8 mouse cellular contexts compared by ENCODE assay signal in the genomic region with DNA sequence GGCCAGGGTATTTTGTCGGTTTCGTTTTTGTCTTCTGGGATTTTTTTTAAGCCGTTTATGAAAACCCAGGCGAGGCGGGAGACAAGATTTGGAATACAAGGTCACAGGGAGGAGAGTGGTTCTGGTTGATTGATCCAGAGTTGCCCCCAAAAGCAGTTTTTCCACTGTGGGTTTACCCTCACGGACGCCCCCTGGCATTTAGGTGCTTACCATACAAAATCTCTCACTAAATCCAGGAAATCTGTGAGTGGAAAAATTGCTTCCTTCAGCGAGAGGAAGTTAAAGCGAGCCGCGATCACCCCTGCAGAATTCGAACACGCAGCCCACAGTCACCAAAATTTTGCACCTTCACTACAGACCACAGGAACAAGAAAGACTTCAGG. TPM values are rescaled to one million over a fixed set of nuclear protein-coding genes. Genes with fewer than 3 reads are reported as not detected.
A peak's percentile ranks its signal among the peaks of the same experiment; 100 is the strongest.
DNase-seq lines count a peak whose midpoint lies in the region; ATAC-seq and TF ChIP-seq lines count a peak whose summit lies in the region.

No protein-coding gene starts in this region.

- TF ChIP-seq EP300 in stomach, postnatal 0 days (optimal IDR thresholded peaks at IDR 0.05), result no peak

- H3K27ac ChIP-seq in liver, embryonic 11.5 days (ENCODE audit: low read depth, low read length), result peak overlapping the region; percentile 79; the same call in 1 of the 2 replicates
- peak overlapping the region; percentile 97 for H3K27ac ChIP-seq in stomach, postnatal 0 days (replicated peaks)

- H3K4me2 ChIP-seq in liver, embryonic 11.5 days, result peak overlapping the region; percentile 94
- H3K4me2 ChIP-seq in stomach, postnatal 0 days (replicated peaks; ENCODE audit: low read depth), result peak overlapping the region; percentile 88

- no peaks in the 10 kb centered on the region for H3K9me3 ChIP-seq in erythroblast, embryonic 14.5 days (ENCODE audit: control insufficient read depth, low read length)
- H3K9me3 ChIP-seq in liver, embryonic 11.5 days (ENCODE audit: control insufficient read depth, low read length), result no peaks in the 10 kb centered on the region
- H3K9me3 ChIP-seq in stomach, postnatal 0 days (ENCODE audit: control insufficient read depth, low read length), result no peaks in the 10 kb centered on the region

- peak; percentile 17 to 32 for DNase-seq in spleen, postnatal 36 days (ENCODE audit: low spot score in 2 of 2)
- DNase-seq in spleen, adult 12 weeks (ENCODE audit: low spot score), result no peak
- no peak for DNase-seq in liver, embryonic 11.5 days (ENCODE audit: low spot score)
- DNase-seq in stomach, postnatal 0 days (ENCODE audit: low spot score), result no peak
- DNase-seq in adrenal gland, postnatal 10 days, result no peak
- DNase-seq in frontal cortex, postnatal 25 days (ENCODE audit: low spot score in 2 of 2), result no peak

- peaks cover 2% of the 10 kb centered on the region; the same call in 1 of the 2 replicates for H3K36me3 ChIP-seq in erythroblast, embryonic 14.5 days (ENCODE audit: control insufficient read depth)
- H3K36me3 ChIP-seq in liver, embryonic 11.5 days (ENCODE audit: control insufficient read depth, insufficient read depth, low read length), result no peaks in the 10 kb centered on the region
- no peaks in the 10 kb centered on the region for H3K36me3 ChIP-seq in stomach, postnatal 0 days (ENCODE audit: control insufficient read depth, insufficient read depth, low read length)

- peak overlapping the region; percentile 92 for H3K9ac ChIP-seq in liver, embryonic 11.5 days (ENCODE audit: low read depth, low read length)
- H3K9ac ChIP-seq in stomach, postnatal 0 days (ENCODE audit: low read length), result peak overlapping the region; percentile 93

- H3K4me3 ChIP-seq in erythroblast, embryonic 14.5 days (replicated peaks), result peak overlapping the region; percentile 91
- H3K4me3 ChIP-seq in liver, embryonic 11.5 days (ENCODE audit: low read depth, low read length), result peak overlapping the region; percentile 89
- peak overlapping the region; percentile 98 for H3K4me3 ChIP-seq in stomach, postnatal 0 days (ENCODE audit: low read depth, low read length)

- ATAC-seq in erythroblast, adult 5-6 weeks (replicated peaks; ENCODE audit: low FRiP score, poor library complexity, severe bottlenecking), result no peak
- ATAC-seq in liver, embryonic 11.5 days (replicated peaks; ENCODE audit: low FRiP score), result no peak
- ATAC-seq in stomach, postnatal 0 days (ENCODE audit: low FRiP score, low TSS enrichment), result no peak

- peaks cover 50% of the 10 kb centered on the region for H3K4me1 ChIP-seq in erythroblast, embryonic 14.5 days (ENCODE audit: control insufficient read depth)
- H3K4me1 ChIP-seq in liver, embryonic 11.5 days (replicated peaks; ENCODE audit: control insufficient read depth, insufficient read depth, low read length), result peaks cover 12% of the 10 kb centered on the region
- H3K4me1 ChIP-seq in stomach, postnatal 0 days (replicated peaks; ENCODE audit: control insufficient read depth, insufficient read depth), result peaks cover 3% of the 10 kb centered on the region; the same call in 1 of the 2 replicates

- H3K27me3 ChIP-seq in erythroblast, embryonic 14.5 days (ENCODE audit: control insufficient read depth), result peaks cover 8% of the 10 kb centered on the region
- no peaks in the 10 kb centered on the region for H3K27me3 ChIP-seq in liver, embryonic 11.5 days (replicated peaks; ENCODE audit: control insufficient read depth, insufficient read depth, low read length)
- no peaks in the 10 kb centered on the region for H3K27me3 ChIP-seq in stomach, postnatal 0 days (ENCODE audit: control insufficient read depth, insufficient read depth, low read length)

- WGBS in liver, embryonic 11.5 days, result 16% methylated on average over 13 of the region's 13 CpGs
- 22% methylated on average over 13 of the region's 13 CpGs for WGBS in stomach, postnatal 0 days

- no peak; the same call in 1 of the 2 replicates for TF ChIP-seq CTCF in stomach, postnatal 0 days (IDR thresholded peaks at IDR 0.05; ENCODE audit: low read depth)

RNA-seq across cellular contexts. Expression of a gene that starts 0.3 kb away (rescaled TPM):
- 0.31 and 0.51 TPM in 2 replicates for polyA plus RNA-seq in erythroblast, embryonic 14.5 days (2012)
- 6.1 and 6.3 TPM in 2 replicates for total RNA-seq in erythroblast, adult 5-6 weeks (2015; ENCODE audit: low replicate concordance)
- 4.4 and 11.2 TPM in 2 replicates for total RNA-seq in erythroblast, adult 5-6 weeks (2017; ENCODE audit: low replicate concordance)
- 7.9 and 8.0 TPM in 2 replicates for polyA plus RNA-seq in liver, embryonic 11.5 days (2014; fragmentation: Nextera tagmentation; extraction: Ambion mirVana)
- polyA plus RNA-seq in stomach, postnatal 0 days (2015; fragmentation: Nextera tagmentation; extraction: Ambion mirVana), result 11.7 and 11.8 TPM in 2 replicates
- total RNA-seq in adrenal gland, postnatal 10 days (2021), result 10 to 100 TPM; 13.7 to 16.2 TPM

Comparison
In these comparisons a context has a peak if more than half of its experiments do, and no peak if none do; other contexts are left out.
1. DNase-seq: peak in spleen, postnatal 36 days (2 of 2); none in spleen, adult 12 weeks (single experiment), liver, embryonic 11.5 days (single experiment), stomach, postnatal 0 days (single experiment), adrenal gland, postnatal 10 days (single experiment) and frontal cortex, postnatal 25 days (0 of 2).
2. Peak in every context shown above with its lines, with median percentiles within 50 percentile points of each other: H3K4me3 ChIP-seq.